Mouse (Mus musculus): ENCODE data around the gene Cux2.
A peak's percentile ranks its signal among the peaks of the same experiment; 100 is the strongest.

The Cux2 gene

GRCm38 (mm10) chr5:122015149-122015548 is 34.8 kb downstream of the Cux2 start:
- DNase-seq, result no peak

- no peak for DNase-seq
Measured at GRCm38 (mm10) chr5:122014671-122015070, 35.2 kb downstream of the Cux2 start.

GRCm38 (mm10) chr5:122011289-122011688 is 38.6 kb downstream of the Cux2 start:
- peak; percentile 46 for DNase-seq

- DNase-seq, result no peak
Measured at GRCm38 (mm10) chr5:122007946-122008441, 41.9 kb downstream of the Cux2 start.

GRCm38 (mm10) chr5:122003460-122003859 is 46.4 kb downstream of the Cux2 start:
- no peak for DNase-seq

- DNase-seq, result no peak
Measured at GRCm38 (mm10) chr5:122002148-122002547, 47.8 kb downstream of the Cux2 start.

- DNase-seq, result no peak
Measured at GRCm38 (mm10) chr5:122001311-122001710, 48.6 kb downstream of the Cux2 start.

- DNase-seq, result no peak
Measured at GRCm38 (mm10) chr5:122000381-122000780, 49.5 kb downstream of the Cux2 start.

GRCm38 (mm10) chr5:121998981-121999795 is 50.7 kb downstream of the Cux2 start:
- DNase-seq, result peak; percentile 59

GRCm38 (mm10) chr5:121998281-121998680 is 51.6 kb downstream of the Cux2 start:
- DNase-seq, result no peak

GRCm38 (mm10) chr5:121996701-121997100 is 53.2 kb downstream of the Cux2 start:
- no peak for DNase-seq

GRCm38 (mm10) chr5:121994808-121995207 is 55.1 kb downstream of the Cux2 start:
- peak; percentile 59 for DNase-seq

- DNase-seq, result no peak
Measured at GRCm38 (mm10) chr5:121991914-121992313, 58.0 kb downstream of the Cux2 start.

GRCm38 (mm10) chr5:121985855-121986254 is 64.0 kb downstream of the Cux2 start:
- no peak for DNase-seq

GRCm38 (mm10) chr5:121981650-121982131 is 68.2 kb downstream of the Cux2 start:
- peak; percentile 63 for DNase-seq

GRCm38 (mm10) chr5:121976331-121976730 is 73.6 kb downstream of the Cux2 start:
- no peak for DNase-seq

GRCm38 (mm10) chr5:121973541-121973940 is 76.4 kb downstream of the Cux2 start:
- no peak for DNase-seq

GRCm38 (mm10) chr5:121972680-121973192 is 77.2 kb downstream of the Cux2 start:
- DNase-seq, result peak; percentile 40

- peak; percentile 34 for DNase-seq
Measured at GRCm38 (mm10) chr5:121968999-121969398, 80.9 kb downstream of the Cux2 start.

- peak; percentile 67 for DNase-seq
Measured at GRCm38 (mm10) chr5:121968416-121968815, 81.5 kb downstream of the Cux2 start.

- DNase-seq, result no peak
Measured at GRCm38 (mm10) chr5:121967520-121967919, 82.4 kb downstream of the Cux2 start.

- DNase-seq, result peak; percentile 26
Measured at GRCm38 (mm10) chr5:121966940-121967339, 83.0 kb downstream of the Cux2 start.

- no peak for DNase-seq
Measured at GRCm38 (mm10) chr5:121962974-121963373, 86.9 kb downstream of the Cux2 start.

GRCm38 (mm10) chr5:121962359-121962758 is 87.5 kb downstream of the Cux2 start:
- no peak for DNase-seq

Data from retina, postnatal 1 day (tissue).